Mouse (Mus musculus) bone marrow macrophage, adult 2 months (primary cell): ENCODE measurements around the gene Abcb11.

Source experiments
- CTCF ChIP-seq: IDR thresholded peaks from 2 replicates; pipeline ENCODE4 v1.5.1; 2012; ENCODE audit warnings: low read depth, mild to moderate bottlenecking, low read length, moderate library complexity
- POLR2A ChIP-seq: IDR thresholded peaks from 2 replicates; pipeline ENCODE4 v1.6.1; 2012; ENCODE audit warnings: mild to moderate bottlenecking, low read depth, low read length, borderline replicate concordance

DNA sequence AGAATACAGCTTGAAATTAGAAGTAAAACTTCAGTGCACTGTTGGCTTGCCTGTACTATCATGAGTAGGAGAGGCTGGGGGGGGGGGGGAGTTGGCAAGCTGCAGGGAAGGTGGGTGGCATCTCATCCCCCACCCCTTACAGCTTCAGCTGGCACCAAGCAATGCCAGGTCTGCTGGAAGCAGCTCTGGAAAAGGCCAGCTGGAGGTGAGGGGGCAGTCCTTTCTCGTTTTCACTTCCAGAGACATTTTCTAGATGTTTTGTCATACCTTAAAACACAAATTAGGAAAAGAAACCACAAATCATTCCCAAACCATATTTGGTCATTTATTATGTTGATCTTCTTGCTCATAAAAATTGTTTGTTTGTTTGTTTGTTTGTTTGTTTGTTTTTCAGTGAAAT, 37.4 kb upstream of the Abcb11 start:
- TF ChIP-seq POLR2A (no peak), CTCF (no peak)
